Mouse (Mus musculus): ENCODE results near the gene Tspyl2.

GRCm38 (mm10) chrX:152320535-152320934 lies 21.7 kb downstream of the Tspyl2 start:
- TF ChIP-seq POLR2A (IDR thresholded peaks at IDR 0.05; ENCODE audit: insufficient read depth, low read depth, low read length) (no peak), CTCF (IDR thresholded peaks at IDR 0.05) (no peak)
